8 mouse cellular contexts compared by ENCODE assay signal in the genomic region with DNA sequence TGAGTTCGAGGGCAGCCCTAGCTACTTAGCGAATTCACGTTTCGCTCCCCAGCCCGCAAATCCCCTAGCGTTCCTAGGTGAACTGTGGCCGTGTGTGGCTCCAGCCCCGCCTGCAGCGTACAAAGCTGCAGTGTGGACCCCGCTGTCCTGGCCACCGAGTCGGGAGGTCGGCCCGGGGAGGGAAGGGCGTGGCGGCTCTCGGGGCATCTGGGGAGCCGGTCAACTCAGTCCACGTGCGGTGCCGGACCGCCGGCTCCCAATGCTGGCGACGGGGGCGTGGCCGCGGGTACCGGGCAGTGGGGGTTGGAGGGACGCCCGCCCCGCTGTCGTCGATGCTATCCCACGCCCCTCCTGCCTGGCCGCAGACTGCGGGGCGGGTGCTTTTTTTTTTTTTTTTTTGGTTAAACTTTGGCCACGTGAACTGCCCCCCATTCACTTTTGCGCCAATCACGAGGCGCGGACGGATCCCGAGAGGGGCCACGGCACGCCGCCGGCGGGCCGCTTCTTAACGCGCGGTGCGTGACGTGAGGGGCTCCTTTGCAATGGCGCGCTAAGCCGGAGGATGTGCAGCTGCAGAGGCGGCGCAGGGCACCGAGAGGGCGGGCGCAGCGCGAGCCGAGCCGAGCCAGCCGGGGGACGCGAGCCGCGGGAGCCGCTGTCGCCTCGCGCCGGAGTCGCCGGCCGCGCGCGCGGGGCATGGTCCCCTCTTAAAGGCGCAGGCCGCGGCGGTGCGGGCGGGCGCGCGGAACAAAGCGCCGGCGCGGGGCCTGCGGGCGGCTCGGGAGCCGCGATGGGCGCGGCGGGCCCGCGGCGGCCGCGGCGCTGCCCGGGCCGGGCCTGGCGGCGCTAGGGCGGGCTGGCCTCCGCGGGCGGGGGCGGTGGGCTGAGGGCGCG. TPM values are rescaled to one million over a fixed set of nuclear protein-coding genes. Genes with fewer than 3 reads are reported as not detected.
DNase-seq lines count a peak whose midpoint lies in the region; ATAC-seq lines count a peak whose summit lies in the region.

A gene (plus strand): TSS at position 555 of the 894 bp plus-strand sequence.

- H3K9ac ChIP-seq in hindbrain, embryonic 16.5 days (ENCODE audit: low read depth, low read length), result peak within 1 kb of the TSS; percentile 97

- H3K4me3 ChIP-seq in hindbrain, embryonic 16.5 days (ENCODE audit: low read length), result peak within 1 kb of the TSS; percentile 95

- peak; percentile 92 for ATAC-seq in hindbrain, embryonic 16.5 days

- H3K36me3 ChIP-seq in hindbrain, embryonic 16.5 days (ENCODE audit: control insufficient read depth, insufficient read depth, low read length), result no peaks in the 10 kb centered on the region

- H3K27me3 ChIP-seq in hindbrain, embryonic 16.5 days (replicated peaks; ENCODE audit: control insufficient read depth, insufficient read depth, low read length), result 0 out of 2 replicates have a peak, but pooled peaks cover 2% of the 10 kb centered on the region

- DNase-seq in ZHBTc4 (ENCODE audit: low read depth, low spot score), result peak; percentile 95
- DNase-seq in cerebellum, postnatal 4 days (ENCODE audit: low spot score in 2 of 2), result peak; percentile 75 to 86
- peak; percentile 83 for DNase-seq in gastrocnemius, adult 18-20 months (ENCODE audit: low spot score)
- peak; percentile 89 to 91 for DNase-seq in left cerebral cortex, adult 18-20 months (ENCODE audit: low spot score in 2 of 2)
- peak; percentile 93 to 96 for DNase-seq in lung, postnatal 4 days
- peak; percentile 86 for DNase-seq in retina, postnatal 7 days (ENCODE audit: low read depth, low spot score)
- peak; percentile 78 to 82 for DNase-seq in urinary bladder, adult 18-20 months (ENCODE audit: low spot score in 2 of 2)

- peak within 1 kb of the TSS; percentile 95 for H3K27ac ChIP-seq in hindbrain, embryonic 16.5 days (ENCODE audit: low read depth, low read length)

- under 1% methylated on average over 79 of the region's 123 CpGs for WGBS in hindbrain, embryonic 16.5 days

- peak within 1 kb of the TSS; percentile 99 for H3K4me2 ChIP-seq in hindbrain, embryonic 16.5 days (ENCODE audit: low read length)

- peaks cover 25% of the 10 kb centered on the region for H3K4me1 ChIP-seq in hindbrain, embryonic 16.5 days (ENCODE audit: control insufficient read depth, insufficient read depth, low read depth, low read length)

- no peaks in the 10 kb centered on the region for H3K9me3 ChIP-seq in hindbrain, embryonic 16.5 days (ENCODE audit: control insufficient read depth, low read length)

RNA-seq across cellular contexts. Expression of the gene that starts here (rescaled TPM):
- total RNA-seq in gastrocnemius, adult 18-20 months (2021), result 1 to 10 TPM; 3.1 to 3.8 TPM
- polyA plus RNA-seq in hindbrain, embryonic 16.5 days (2015; fragmentation: Nextera tagmentation; extraction: Ambion mirVana), result 8.7 and 10.0 TPM in 2 replicates
- 10 to 100 TPM; 15.6 to 17.4 TPM for total RNA-seq in left cerebral cortex, adult 18-20 months (2021)

Comparison
In these comparisons a context has a peak if more than half of its experiments do, and no peak if none do; other contexts are left out.
1. Peak in every context shown above with its lines: DNase-seq, ATAC-seq, H3K4me3 ChIP-seq and H3K27ac ChIP-seq.